Mouse (Mus musculus) limb, embryonic 10.5 days (tissue): Measurements from ENCODE around the gene Rgs9. TPM values are rescaled to one million over a fixed set of nuclear protein-coding genes. Genes with fewer than 3 reads are reported as not detected.

ENCODE experiments used
- DNase-seq: peaks from one replicate; pipeline ENCODE4 v3.0.0-alpha.2; 2017; ENCODE audit warnings: low spot score
- H3K27ac ChIP-seq: fragments of 300-500 bp; sonication (generic); 2 replicates; pipeline ENCODE4 v1.5.1; 2016; ENCODE audit warnings: mild to moderate bottlenecking
- H3K27me3 ChIP-seq: fragments of 300-500 bp; sonication (generic); 2 replicates; pipeline ENCODE4 v1.6.1; 2016; ENCODE audit warnings: low read depth, mild to moderate bottlenecking; ENCODE audit not compliant: poor library complexity, severe bottlenecking
- H3K36me3 ChIP-seq: fragments of 300-500 bp; sonication (generic); 2 replicates; pipeline ENCODE4 v1.6.1; 2016; ENCODE audit warnings: mild to moderate bottlenecking, moderate library complexity
- H3K4me1 ChIP-seq: fragments of 300-500 bp; sonication (generic); 2 replicates; pipeline ENCODE4 v1.6.1; 2016
- H3K4me3 ChIP-seq: fragments of 300-500 bp; sonication (generic); 2 replicates; pipeline ENCODE4 v1.5.1; 2016; ENCODE audit warnings: mild to moderate bottlenecking, moderate library complexity
- H3K9me3 ChIP-seq: fragments of 300-500 bp; sonication (generic); replicated peaks from 2 replicates; pipeline ENCODE4 v1.6.1; 2016; ENCODE audit warnings: mild to moderate bottlenecking
- WGBS: fragments of 180-500 bp; shearing (Covaris S2); methylation state at CpG from one replicate; pipeline ENCODE4 v1.1.7; 2016; 5-methylcytosine and 5-hydroxymethylcytosine counted together
- polyA plus RNA-seq: library from polyadenylated mRNA; unstranded; fragments of >200 nt; fragmentation: Nextera tagmentation; extraction: Ambion mirVana; gene quantifications from 2 replicates; pipeline ENCODE4 v1.2.1, GENCODE M21; 2016

Gene Rgs9
- polyA plus RNA-seq, 1 experiment from 2014 or later = 4.2 TPM

DNA sequence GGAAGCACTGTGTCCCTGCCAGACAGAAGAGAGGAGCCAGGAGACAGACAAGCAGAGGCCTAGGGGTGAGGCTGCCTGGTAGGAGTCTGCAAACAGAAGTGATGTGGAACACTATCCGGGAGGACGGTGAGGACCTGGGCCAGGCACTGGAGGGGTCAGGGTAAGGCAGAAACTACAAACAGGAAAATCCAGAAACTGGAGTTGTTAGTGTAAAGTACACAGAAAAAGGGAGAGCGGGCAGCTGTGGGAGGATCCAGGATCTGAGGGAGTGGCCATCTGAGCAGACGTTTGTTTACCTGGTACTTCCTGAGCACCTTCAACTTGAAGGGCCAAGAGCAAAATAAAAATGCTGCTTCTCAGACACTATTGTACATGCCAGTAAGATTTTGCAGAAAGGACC is 42.9 kb downstream of the Rgs9 start:
- H3K27ac ChIP-seq = no peak overlapping the region
- H3K4me3 ChIP-seq = no peak overlapping the region
- DNase-seq = no peak
- WGBS = 74% methylated on average over 4 of the region's 4 CpGs
- peaks cover 24% of the 10 kb centered on the region for H3K4me1 ChIP-seq
- no peaks in the 10 kb centered on the region for H3K9me3 ChIP-seq
- 0 out of 2 replicates have a peak, but pooled peaks cover 4% of the 10 kb centered on the region for H3K36me3 ChIP-seq
- H3K27me3 ChIP-seq = no peaks in the 10 kb centered on the region

DNA sequence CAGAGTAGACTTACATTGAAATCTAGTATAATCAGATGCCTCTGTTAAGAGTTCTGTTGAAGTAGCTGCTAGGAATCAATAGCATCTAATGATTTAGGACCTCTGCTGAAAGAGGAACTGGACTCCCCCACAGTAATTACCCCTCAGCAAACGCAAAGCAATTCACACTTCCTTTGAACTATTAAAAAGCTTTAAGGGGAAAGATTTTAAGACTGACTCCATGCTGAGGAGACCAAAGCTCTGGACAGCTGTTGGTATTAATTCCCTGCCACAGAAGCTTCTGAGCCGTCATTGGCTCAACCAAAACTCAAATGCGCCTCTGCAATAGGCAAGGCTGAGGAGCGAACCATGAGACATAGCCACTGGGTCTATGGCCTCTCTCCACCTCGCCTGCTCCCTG is 45.4 kb downstream of the Rgs9 start:
- WGBS = 33% methylated on average over 5 of the region's 5 CpGs
- Histone ChIP-seq H3K9me3 (no peaks in the 10 kb centered on the region), H3K27ac (peak overlapping the region; percentile 56), H3K4me1 (peaks cover 24% of the 10 kb centered on the region), H3K27me3 (no peaks in the 10 kb centered on the region), H3K36me3 (no peaks in the 10 kb centered on the region), H3K4me3 (no peak overlapping the region)
- DNase-seq = no peak

DNA sequence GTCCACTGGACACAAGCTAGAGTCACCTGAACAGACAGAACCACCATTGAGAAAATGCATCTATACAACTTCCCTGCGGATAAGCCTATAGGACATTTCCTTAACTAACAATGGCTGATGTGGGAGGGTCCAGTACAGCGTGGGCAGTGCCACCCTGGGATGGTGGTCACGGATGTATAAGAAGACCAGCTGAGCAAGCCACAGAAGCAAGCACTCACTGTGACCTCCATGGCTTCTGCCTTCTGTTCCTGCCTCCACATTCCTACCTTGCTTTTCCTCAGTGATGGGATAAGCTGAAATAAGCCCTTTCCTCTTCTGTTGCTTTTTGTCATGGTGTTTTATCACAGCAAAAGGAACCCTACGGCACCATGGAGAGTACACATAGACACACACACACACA is 47.4 kb downstream of the Rgs9 start:
- WGBS = 91% methylated on average over 4 of the region's 4 CpGs
- H3K4me1 ChIP-seq = peaks cover 24% of the 10 kb centered on the region
- H3K27ac ChIP-seq = no peak overlapping the region
- no peaks in the 10 kb centered on the region for H3K9me3 ChIP-seq
- no peak overlapping the region for H3K4me3 ChIP-seq
- no peaks in the 10 kb centered on the region for H3K27me3 ChIP-seq
- H3K36me3 ChIP-seq = no peaks in the 10 kb centered on the region
- DNase-seq = no peak

DNA sequence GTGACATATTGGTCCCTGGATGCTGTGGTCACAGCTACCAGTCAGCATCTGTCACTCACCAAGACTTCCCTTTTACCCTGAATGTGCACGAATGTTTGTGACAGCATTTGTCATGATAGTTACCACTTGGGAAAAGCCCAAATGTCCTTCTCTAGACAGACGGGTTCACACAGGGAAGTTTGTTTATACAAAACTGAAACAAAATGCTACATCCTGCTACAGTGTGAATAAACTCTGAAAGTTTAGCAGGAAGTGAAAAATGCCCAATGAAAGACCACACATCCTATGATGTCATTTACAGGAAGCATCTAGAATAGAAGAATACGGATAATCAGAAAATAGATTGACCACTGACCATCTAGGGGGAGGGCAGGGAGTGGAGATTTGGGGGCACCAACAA is 51.0 kb downstream of the Rgs9 start:
- Histone ChIP-seq H3K27ac (no peak overlapping the region), H3K4me1 (peaks cover 21% of the 10 kb centered on the region), H3K27me3 (no peaks in the 10 kb centered on the region), H3K36me3 (no peaks in the 10 kb centered on the region), H3K4me3 (no peak overlapping the region), H3K9me3 (no peaks in the 10 kb centered on the region)
- no peak for DNase-seq
- 74% methylated on average over 3 of the region's 3 CpGs for WGBS

DNA sequence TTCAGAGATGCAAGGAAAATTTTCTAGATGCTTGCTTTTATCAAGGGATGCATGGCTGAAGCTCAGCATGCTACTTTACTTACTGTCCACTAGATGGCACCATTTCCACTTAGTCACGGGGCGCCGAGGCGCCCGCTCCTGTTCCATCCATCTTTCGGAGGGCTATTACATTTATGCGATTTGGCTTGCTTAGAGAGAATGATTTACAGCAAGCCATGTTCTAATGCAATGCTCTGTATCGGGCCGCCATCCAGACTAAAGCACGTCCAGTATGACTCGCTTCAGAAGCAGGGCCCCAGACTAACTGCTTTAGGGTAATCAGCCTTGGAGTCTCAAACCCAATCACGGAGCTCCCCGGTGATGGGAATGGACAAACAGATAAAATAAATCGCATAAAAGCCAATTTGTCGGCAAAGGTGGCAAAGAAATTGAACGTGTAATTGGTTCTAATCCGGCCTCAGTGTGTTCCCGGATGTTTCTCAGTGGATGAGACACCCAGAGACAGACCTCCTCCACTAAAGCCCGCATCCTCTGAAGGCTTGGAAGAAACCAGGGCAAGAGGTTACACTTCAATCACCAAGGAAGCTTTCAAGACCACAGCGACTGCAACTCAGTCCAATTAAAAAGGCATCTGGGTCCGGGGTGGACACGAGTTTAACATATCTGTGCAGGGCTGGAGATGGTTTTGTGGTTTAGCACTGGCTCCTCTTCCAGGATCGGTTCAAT is 53.1 kb downstream of the Rgs9 start:
- H3K27ac ChIP-seq = no peak overlapping the region
- 0 out of 2 replicates have a peak overlapping the region, but pooled peaks have one; percentile 29 for H3K4me3 ChIP-seq
- peak; percentile 62 for DNase-seq
- no peaks in the 10 kb centered on the region for H3K27me3 ChIP-seq
- H3K4me1 ChIP-seq = peaks cover 13% of the 10 kb centered on the region; the same call in 1 of the 2 replicates
- 19% methylated on average over 23 of the region's 23 CpGs for WGBS
- no peaks in the 10 kb centered on the region for H3K36me3 ChIP-seq
- no peaks in the 10 kb centered on the region for H3K9me3 ChIP-seq

DNA sequence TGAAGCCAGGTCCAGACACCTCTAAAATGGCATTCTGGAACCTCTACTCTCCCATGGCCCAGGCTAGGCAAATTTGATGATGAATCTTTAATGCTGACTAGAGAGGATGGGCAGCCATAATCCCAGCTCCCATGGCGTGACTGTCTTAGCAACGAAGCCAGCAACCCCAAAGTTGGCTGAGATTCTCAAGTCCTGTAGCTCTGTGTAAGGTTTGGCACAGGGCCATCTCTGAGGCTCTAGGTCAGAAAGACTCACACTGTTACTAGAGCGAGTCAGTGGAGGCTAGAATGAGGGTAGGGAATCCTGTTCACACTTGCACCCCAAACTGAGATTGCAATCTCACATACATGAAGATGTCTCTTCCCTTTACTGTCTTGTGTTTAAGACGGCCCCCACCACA is 57.8 kb downstream of the Rgs9 start:
- WGBS = 87% methylated on average over 4 of the region's 4 CpGs
- no peak overlapping the region for H3K4me3 ChIP-seq
- DNase-seq = no peak
- peaks cover 17% of the 10 kb centered on the region; the same call in 1 of the 2 replicates for H3K4me1 ChIP-seq
- no peaks in the 10 kb centered on the region for H3K9me3 ChIP-seq
- no peaks in the 10 kb centered on the region for H3K36me3 ChIP-seq
- no peaks in the 10 kb centered on the region for H3K27me3 ChIP-seq
- H3K27ac ChIP-seq = no peak overlapping the region

DNA sequence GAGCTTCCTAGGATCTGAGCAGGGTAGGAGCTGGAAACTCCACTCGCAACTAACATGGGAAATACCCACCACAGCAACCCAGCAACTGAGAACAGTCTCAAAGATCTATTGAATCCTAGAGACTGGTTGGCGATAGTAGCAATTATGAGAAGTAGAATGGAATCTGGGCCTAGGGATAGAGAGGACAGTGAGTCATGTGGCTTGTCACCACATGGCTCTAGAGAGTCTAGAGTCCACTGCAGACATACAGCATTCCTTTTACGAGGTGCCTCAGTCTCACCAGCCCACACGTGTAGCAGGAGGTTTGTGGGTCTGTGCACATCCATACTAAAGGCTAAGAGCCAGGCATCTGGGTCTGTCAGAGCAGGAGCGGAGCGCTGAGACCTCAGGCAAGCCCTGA is 59.3 kb downstream of the Rgs9 start:
- Histone ChIP-seq H3K4me1 (peaks cover 9% of the 10 kb centered on the region; the same call in 1 of the 2 replicates), H3K36me3 (no peaks in the 10 kb centered on the region), H3K4me3 (no peak overlapping the region), H3K27ac (no peak overlapping the region), H3K9me3 (no peaks in the 10 kb centered on the region), H3K27me3 (no peaks in the 10 kb centered on the region)
- WGBS = 87% methylated on average over 6 of the region's 6 CpGs
- DNase-seq = no peak

DNA sequence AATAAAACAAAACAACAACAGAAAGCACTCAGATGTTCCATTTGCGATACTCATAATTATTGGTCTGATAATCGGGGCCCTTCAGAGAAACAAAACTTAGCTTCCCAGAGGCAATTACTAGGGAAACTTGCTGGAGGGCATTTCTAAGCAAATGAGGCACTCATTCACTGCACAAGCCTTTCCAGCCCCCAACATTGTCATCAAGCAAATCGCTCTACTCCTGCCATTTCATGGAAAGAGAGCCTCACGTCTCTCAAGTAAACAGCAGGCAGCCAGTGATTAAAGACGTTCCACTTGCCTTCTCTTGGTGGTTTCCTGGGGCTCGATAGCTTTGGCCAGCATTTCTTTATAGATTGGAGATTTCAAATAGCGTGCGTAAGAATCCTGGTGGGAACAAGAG is 60.1 kb downstream of the Rgs9 start:
- Histone ChIP-seq H3K27me3 (no peaks in the 10 kb centered on the region), H3K4me1 (peaks cover 8% of the 10 kb centered on the region; the same call in 1 of the 2 replicates), H3K9me3 (no peaks in the 10 kb centered on the region), H3K27ac (no peak overlapping the region), H3K36me3 (no peaks in the 10 kb centered on the region), H3K4me3 (no peak overlapping the region)
- WGBS = 64% methylated on average over 8 of the region's 8 CpGs
- no peak for DNase-seq

DNA sequence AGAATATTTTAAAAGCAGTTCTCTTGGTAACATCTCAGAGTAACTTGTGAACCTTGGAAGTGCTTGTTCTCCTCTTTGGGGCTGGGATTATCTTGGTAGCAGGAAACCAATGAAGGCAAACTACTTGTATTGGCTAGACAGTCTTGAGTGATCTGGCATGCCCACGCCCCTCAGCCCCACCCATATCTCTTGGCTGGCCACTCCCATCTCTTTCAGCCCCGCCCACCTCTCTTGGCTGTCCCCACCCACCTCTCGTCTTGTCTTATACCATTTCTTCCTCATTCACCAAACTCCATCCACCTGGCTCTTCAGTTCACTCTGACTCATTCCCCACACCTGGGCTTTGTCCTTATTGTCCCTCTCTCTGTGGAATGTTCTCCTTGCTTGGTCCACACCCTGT is 64.3 kb downstream of the Rgs9 start:
- Histone ChIP-seq H3K27ac (no peak overlapping the region), H3K4me1 (peaks cover 6% of the 10 kb centered on the region; the same call in 1 of the 2 replicates), H3K4me3 (no peak overlapping the region), H3K9me3 (no peaks in the 10 kb centered on the region), H3K27me3 (no peaks in the 10 kb centered on the region), H3K36me3 (no peaks in the 10 kb centered on the region)
- 84% methylated on average over 3 of the region's 3 CpGs for WGBS
- DNase-seq = no peak

DNA sequence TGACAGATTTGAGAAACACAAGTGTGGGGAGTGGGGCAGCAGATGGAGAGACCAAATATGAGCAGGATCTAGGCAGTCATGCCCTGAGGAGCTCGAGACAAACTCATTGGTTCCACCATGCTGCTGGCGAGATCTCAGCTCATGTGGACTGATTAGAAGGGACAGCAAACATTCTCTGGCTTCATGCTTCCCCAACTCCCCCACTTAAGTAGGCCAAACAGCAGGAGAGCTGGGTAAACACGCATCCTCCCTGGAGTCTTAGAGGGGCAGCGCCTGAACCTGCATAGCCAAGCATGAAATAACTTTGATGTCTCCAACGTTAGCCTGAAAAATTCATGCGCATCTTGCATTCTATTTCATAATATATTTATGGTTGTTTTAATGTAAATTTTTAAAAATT is 65.1 kb downstream of the Rgs9 start:
- 85% methylated on average over 6 of the region's 6 CpGs for WGBS
- no peak for DNase-seq
- H3K27ac ChIP-seq = no peak overlapping the region
- H3K4me3 ChIP-seq = no peak overlapping the region
- H3K9me3 ChIP-seq = no peaks in the 10 kb centered on the region
- peaks cover 3% of the 10 kb centered on the region; the same call in 1 of the 2 replicates for H3K4me1 ChIP-seq
- H3K36me3 ChIP-seq = no peaks in the 10 kb centered on the region
- no peaks in the 10 kb centered on the region for H3K27me3 ChIP-seq

DNA sequence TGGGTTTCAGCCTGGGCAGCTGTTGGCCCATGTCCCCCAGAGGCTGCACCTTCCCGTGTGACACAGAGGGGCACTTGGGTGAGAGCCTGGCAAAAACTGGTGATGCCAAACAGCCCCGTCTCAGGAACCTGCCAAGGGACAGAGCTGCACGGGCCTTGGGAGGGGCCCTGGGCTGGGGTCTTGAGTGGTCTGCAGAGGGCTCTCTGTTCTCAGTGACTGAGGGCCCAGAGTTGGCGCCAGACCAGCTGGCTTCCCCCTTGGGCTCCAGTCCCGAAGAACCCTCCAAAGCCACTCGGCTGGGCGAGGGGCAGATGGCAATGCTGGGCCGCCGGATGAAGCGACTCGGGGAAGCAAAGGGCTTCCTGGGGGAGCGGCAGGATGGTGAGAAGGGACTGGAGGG is 70.8 kb downstream of the Rgs9 start:
- Histone ChIP-seq H3K4me1 (peaks cover 7% of the 10 kb centered on the region; the same call in 1 of the 2 replicates), H3K27ac (peak overlapping the region; percentile 26; the same call in 1 of the 2 replicates), H3K36me3 (no peaks in the 10 kb centered on the region), H3K4me3 (no peak overlapping the region), H3K27me3 (no peaks in the 10 kb centered on the region), H3K9me3 (no peaks in the 10 kb centered on the region)
- DNase-seq = no peak
- WGBS = 83% methylated on average over 12 of the region's 12 CpGs

DNA sequence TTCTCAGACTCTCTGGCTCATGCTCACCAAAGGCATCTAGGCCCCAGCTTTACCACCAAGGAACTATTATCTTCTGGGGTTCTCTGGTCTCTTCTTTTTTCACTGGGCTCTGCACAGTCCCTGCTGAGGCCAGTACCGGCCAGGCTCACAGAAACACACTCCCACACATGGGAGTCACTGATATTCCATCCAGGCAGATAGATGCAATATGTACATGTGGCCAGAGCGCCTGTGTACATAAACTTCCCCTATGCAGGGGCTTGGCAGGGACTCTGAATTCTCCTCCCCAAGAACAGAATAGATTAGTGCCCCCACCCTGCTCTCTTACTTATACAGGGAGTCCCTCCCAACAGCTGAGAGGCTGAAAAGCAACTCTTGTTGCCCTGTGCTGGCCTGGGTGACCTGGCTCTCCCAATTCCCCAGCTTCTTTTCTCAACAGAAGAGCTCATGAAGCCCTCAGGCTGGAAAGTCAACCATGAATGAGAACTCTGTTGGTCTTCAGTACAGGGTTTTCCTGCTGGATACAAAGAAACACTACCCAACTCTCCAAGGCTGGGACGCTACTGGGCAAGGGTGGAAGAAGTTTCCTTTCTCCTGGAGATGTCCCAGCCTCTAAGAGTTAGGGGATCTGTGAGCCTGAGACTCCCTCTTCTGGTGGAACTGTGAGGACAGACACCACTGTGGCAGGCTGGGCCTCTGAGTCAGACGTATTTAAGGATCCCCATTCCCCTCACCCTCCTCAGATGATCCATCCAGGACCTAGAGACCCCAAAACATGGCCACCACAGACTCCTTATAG is 76.5 kb downstream of the Rgs9 start:
- no peaks in the 10 kb centered on the region for H3K36me3 ChIP-seq
- WGBS = 44% methylated on average over 4 of the region's 4 CpGs
- no peaks in the 10 kb centered on the region for H3K9me3 ChIP-seq
- peaks cover 8% of the 10 kb centered on the region; the same call in 1 of the 2 replicates for H3K27me3 ChIP-seq
- DNase-seq = no peak
- H3K4me3 ChIP-seq = no peak overlapping the region
- H3K4me1 ChIP-seq = peaks cover 20% of the 10 kb centered on the region
- H3K27ac ChIP-seq = no peak overlapping the region

DNA sequence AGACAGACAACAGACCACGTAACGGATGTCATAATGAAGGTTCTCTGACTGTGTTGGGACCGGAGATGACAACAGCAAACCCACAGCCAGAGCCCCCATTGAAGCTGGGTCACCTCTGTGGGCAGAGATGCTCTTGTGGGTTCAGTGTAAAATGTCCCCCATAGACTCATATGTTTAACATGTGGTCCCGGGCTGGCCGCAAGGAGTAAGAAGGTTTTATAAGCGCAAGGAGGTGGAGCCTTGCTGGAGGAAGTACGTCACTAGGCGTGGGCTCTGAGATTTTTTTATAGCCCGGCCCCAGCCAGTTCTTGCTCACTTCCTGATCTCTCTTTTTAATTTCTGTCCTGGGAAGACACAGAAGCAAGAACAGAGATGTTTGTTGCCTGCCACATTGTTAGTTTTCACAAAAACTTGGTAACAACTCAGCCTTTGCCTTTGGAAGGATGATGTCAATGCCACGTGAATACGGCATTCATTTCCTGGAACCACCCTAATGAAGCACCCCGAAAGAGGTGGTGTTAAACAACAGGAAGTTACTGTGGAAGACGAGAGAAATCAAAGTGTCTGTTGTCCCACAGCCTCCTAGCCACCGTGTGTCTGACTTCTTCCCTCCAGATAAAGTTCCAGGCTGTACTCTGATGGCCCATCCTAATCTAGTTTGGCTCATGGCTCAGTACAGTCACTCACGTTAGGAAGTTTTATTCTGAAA is 79.1 kb downstream of the Rgs9 start:
- Histone ChIP-seq H3K36me3 (no peaks in the 10 kb centered on the region), H3K9me3 (no peaks in the 10 kb centered on the region), H3K4me3 (no peak overlapping the region), H3K27me3 (peaks cover 8% of the 10 kb centered on the region; the same call in 1 of the 2 replicates), H3K4me1 (peaks cover 14% of the 10 kb centered on the region), H3K27ac (no peak overlapping the region)
- WGBS = 77% methylated on average over 15 of the region's 15 CpGs
- DNase-seq = no peak
